Mouse (Mus musculus) CD4-positive helper T cell, adult 2 months (primary cell): Measurements from ENCODE around the gene Mycn.

Source experiments
- DNase-seq: peaks from one replicate; pipeline ENCODE4 v3.0.0-alpha.2; 2012; ENCODE audit warnings: low read depth, missing footprints, low spot score

Gene Mycn

DNA sequence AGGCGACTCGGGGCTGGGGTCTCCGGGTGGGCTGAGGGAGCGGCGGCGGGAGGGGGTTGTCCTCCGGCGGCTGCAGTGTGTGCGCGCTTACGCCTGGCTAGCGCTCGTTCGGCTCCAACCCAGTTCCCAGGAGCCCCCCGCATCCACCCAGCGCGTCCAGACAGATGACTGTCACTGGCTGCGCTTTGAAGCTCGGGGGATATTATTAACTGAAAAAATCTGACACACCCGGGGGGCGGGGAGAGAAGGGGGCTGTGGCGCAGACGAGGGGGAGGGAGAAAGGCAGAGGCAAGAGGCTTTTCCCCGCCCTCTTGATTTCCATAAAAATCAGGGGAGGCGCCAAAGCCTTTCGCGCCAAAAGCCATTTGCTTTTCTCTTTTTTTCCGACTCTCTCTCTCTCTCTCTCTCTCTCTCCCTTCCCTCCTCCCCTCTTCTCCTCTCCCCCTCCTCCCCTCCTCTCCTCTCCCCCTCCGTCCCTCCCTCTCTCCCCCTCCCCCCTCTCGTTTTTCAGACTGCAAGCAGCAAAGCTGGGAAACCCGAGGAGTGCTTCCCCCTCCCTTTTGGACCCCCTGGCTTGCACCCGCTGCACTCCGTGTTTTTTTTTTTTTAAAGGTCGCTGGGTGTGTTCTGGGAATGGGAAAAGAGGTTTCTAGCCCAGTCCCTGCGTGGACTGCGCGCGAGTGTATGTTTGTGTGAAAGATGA, at the start of gene Mycn:
Mycn (minus strand) TSS at position 254 of the 703 bp plus-strand sequence.
- DNase-seq, result peak; percentile 25

DNA sequence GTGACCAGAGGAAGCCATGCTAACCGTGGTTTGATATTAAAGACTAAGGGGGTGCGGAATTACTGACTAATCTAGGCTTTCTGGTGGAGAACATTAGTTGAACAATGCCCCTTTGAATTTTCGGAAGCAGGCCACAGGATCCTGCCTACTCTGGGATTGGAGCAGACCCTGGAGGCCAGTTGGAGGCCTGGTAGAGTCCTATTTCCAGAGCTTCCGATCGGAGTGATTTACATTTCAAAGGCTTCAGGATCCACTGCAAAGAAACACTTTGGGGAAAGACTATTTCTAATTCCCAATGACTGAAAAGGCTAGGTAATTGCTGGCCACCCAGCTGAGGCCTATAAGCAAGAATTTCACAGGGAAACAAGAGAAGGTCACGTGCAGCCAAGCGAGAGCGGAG, 45.7 kb upstream of the Mycn start:
- no peak for DNase-seq

DNA sequence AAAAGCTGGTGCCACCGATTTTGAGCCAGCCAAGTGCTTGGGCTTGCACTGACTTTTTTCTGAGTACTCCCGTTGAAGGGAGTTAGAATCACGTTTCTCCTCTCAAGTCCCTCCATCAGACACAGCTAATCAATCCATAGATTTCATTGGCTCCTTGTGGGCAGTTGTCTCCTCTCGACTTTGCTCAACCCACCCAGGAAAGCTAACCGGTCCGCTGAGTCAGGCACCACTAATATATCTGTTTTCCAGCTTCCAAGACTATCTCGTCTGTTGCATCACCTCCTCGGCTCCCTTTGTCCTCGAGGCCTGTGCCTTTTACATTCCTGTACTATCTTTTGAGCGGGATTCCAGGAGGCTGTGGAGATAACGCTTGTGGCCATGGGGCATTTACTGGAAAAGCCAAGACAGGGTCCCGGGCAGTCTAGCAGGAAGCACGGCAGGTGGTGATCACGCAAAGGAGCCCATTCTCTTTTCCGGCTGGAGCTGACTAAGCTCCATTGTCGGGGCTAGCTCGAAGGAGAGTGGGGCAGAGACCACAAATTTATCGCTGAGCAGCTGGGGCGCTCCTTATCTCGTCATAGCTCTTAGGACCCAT, 45.0 kb upstream of the Mycn start:
- DNase-seq, result no peak

DNA sequence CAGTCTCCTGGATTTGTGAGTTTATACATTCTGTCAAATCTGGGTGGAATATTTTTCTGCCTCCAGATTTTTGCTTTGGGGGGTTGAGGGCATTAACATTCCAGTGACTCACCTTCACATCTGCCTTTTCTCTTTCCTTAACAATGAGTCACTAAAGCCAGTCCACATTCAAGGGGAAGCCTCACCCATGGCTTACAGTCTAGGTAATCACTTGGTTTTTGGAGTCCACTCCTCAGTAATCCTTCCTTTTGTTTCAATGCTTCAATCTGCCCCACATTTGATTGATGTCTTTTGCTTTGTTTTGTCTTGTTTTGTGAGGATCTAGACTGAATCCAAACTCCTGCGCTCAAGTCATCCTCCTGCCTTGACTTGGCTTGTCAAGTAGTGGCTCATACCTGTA, 41.3 kb upstream of the Mycn start:
- no peak for DNase-seq

DNA sequence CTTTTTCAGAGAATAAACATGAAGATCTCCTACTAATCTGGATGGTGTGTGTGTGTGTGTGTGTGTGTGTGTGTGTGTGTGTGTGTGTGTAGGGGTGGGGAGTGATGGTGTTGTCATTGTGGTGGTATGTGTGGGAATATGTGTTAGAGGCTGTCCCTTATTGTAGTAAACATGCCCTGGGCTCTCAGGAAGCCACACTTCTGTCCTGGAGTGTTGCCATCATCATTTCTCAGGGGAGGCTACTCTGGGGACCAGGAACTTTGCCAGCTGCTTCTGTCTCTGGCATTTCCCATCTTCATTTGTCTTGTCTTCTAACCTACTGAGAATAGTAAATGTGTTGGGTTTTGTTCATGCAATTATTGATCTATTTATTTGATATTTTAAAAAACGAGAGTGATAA, 33.7 kb upstream of the Mycn start:
- no peak for DNase-seq

DNA sequence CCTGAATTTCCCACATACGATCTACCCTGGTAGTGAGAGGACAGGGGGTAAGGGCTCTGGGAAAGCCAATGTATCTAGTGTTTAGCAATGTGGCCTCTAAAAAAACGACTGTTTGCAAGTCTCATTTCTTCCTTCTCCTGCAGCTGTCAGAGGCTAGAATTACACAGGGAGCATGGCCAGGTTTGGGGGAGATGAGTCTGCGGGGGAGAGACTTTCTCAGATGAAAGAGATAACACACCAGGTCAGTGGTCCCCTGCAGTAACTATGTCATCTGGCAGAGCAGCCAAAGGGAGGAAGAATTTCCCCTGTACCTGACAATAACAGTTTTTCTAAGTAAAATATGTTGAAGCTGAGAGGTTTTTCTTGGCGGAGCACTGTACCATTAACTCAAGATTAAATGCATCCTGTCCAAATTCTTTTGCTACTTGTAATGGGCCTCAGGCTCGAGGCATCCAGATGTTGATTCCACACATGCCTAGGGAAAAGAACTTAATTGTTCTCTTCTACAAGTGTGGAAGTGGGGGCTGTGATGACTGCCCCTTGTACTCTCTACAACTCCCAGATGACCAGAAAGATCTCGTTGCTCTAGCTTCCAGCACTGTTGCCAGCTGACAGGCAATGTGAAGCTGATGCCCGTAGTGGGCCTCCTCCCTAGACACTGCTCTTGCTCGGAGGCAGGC, 31.2 kb upstream of the Mycn start:
- no peak for DNase-seq

DNA sequence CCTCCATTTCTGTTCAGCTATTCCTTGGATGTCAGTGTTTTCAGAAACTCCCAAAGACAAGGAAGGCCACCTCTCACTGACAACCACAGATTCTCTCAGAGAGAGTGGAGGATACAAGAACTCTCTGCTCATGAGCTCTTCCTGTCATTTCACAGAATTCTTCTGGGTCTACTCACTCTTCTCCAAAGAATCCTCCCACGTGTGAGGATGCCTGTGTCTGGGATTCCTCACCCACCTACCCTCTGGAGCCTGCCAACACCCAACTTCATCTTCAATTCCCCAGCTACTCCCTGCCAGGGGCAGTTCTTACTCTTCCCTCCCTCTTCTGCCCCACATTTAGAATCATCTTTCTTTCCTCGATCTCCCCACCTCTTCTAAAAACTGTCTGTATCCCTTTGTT, 26.2 kb upstream of the Mycn start:
- DNase-seq, result no peak

DNA sequence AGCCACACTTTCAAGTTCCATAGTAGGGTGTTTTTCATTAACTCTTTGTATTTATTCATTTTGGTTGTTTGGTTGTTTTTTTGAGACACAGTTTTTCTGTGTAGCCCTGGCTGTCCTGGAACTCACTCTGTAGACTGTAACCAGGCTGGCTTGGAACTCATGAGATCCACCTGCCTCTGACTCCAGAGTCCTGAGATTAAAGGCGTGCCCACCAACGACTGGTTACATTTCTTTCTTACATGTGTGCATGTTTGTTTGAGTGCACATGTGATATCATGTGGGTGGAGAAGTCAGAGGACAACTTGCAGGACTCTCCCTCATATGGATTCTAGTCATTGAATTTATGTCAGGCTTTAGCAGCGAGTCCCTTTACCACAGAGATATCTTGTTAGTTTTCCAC, 23.1 kb upstream of the Mycn start:
- DNase-seq, result no peak

DNA sequence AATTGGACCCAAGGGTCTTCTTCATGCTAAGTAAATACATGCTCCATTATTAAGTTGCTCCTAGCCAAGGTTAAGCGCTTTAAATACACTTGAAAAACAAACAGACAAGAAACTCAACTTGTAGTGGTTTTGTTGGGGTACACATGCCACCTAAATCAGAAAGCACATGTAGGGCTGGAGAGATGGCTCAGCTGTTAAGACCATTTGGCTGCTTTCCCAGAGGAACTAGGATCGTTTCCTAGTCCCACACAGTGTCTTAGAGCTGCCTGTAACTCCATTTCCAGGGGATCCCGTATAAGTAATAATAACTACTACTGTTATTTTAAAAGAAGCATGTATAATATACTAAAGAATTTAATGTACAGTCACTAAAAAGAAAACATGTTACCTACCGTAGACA, 5.9 kb upstream of the Mycn start:
- no peak for DNase-seq

DNA sequence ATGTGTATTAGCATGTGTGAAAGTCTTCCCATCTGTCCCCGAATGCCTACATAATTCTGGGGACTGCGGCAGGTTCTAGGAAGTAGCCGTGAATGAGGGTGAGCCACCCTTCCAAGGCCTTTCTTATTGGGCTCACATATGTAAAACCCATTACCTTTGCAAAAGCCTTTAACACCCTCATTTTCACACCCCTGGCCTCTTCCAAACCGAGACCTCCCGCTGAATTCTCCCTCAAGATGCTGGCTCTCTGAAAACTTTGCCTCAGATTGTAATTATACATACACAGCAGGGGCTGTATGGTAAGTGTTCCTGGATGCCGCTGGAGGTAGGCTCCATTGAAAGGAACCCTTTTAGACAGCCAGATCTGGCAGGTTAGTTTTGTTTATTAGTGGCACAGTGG, 1.6 kb upstream of the Mycn start:
- no peak for DNase-seq

DNA sequence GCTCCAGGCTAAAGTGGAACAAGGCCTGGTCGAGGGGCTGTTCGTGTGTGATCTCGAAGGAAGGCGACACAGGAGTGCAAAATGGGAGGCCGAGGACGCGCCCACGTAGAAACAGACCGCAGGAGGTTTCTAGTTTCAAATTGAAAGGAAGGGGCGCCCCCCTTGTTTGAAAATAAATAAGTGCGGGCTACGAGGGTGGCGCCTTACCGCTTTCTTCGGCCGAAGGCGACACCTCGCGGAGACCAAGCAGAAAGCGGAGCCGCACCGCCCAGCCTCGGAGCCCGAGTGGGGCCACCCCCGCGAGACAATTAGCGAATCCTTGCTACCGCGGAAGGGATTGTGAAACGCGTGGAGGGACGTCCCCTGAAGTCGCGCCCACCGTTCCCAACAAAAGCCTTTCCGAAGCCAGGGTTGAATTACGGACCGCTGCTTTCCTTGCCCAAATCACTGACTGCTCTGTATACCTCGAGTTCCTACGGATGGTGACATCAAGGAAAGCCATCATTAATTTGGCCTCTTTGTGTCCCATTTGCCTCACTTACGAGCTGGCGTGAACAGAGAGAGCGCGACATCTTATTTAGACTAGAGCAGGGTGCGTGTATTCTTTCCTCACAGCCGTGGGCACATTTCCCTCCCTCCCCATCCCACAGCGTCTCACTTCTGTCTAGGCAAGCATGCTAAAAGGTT, 793 bp upstream of the Mycn start:
- peak; percentile 62 for DNase-seq

DNA sequence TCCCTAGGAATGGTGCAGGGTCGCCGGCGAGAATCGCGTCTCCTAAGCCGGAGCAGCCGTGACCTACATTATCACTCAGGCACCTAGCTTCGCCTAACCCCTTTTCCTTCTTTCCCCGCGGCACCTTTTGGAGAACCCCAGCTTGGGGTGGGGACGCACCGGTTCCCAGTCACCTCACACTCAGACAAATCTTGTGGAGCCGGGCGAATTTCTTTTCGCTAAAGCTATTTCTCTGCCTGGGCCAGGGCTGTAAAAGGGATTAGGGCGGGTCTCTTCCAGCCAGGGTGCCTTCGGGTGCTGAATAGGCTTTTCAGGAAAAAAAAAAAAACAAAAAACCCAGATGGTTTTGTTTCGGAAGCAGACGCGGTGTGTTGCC, 597 bp downstream of the Mycn start:
- no peak for DNase-seq

DNA sequence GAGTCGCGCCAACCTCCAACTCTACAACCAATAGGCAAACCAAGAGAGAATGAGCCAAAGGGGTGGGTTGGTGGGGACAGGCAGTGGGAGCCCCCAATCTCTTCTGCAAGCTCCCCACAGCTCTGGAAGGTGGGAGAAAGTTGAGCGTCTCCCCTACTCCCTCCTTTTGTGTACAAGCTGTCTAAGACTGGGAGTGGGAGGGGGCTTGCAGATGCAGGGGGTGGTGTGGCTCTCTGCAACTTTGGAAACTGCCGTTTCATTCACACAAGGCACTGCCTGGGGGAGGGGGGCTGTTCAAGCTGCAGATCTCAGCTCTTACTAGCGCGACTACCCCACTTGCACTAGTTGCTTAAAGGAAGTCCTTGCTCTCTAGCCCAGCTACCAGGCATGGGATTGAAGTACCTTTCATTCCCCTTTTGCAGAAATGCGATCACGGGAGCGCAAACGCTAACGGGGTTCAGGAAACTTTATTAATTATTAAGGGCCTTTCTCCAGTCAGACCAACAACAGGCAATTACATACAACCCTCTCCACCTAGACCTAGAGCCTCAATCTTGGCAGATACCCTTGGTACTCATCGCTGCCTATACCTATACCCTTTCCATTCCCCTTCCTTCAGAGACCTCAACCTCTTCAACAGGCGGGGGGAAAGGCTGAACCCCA, 1.1 kb downstream of the Mycn start:
- peak; percentile 4 for DNase-seq

DNA sequence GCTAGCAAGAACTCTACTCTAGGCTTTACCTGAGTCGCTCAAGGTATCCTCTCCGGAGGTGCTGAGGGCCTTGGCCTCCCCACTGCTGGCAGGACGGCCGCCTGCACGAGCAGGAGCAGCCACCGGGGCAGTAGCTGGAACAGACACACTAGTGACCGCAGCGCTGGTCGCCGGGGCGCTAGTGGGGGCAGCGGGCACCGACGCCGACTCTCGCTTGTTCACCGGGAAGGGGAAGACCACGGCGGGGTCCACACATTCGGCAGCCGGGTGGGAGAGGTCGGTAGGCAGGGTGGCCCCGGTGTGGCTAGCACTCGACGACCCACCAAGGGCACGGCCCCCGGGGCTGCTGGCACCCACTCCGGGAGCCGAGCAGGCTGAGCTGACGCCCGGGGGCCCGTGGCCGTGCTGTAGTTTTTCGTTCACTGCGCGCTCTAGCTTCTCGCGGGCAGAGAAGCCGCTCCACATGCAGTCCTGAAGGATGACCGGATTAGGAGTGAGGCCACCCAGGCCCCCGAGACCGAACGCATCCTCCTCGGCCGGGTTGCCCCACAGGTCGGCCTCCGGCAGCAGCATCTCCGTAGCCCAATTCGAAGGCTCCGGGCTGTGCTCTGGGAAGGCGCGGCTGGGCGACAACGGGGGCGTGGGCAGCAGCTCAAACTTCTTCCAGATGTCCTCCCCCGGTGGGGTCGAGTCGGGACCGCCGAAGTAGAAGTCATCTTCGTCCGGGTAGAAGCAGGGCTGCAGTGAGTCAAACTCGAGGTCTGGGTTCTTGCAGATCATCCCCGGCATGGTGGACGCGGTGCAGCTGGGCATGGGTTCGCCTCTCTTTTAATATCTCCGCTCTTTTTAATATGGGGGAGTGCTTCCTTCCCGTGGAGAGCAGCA, 1.9 kb downstream of the Mycn start:
- DNase-seq, result peak; percentile 5

DNA sequence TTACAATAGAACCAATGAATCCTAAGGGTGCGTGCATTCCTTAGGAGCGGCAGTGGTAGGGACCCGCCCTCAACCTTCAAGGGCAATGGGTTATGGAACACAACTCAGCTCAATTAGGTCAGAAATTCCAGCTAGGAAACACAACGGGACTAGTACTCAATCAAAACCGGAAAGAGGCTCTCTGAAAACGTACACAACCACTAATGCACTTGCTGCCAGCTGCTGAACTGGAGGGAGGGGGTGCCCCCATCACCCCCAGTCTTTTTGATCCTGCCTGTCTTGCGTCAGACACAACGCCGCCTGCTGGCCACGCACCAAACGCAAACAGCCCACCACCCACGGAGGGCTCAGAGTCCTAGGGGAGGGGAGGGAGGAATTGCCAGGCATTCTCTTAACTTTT, 2.9 kb downstream of the Mycn start:
- peak; percentile 49 for DNase-seq

DNA sequence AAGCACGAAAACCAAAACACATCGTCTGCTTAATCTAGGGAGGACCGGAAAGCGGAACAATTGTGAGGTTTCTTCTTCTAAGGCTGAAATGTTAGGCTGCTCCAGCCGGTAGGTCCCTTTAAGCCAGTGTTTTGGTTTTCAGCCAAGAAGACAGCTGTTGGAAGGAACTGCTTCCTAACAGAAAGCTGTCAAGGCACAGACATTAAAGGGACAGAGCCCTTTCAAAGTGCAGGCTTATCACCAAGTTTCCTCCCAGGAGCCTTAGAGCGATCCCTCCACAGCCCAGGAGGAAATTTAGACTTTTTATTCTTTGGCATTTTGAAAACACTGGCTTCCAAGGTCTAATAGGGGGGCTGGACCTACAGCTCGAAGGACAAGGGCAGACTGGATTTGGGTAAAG, 3.4 kb downstream of the Mycn start:
- peak; percentile 10 for DNase-seq

DNA sequence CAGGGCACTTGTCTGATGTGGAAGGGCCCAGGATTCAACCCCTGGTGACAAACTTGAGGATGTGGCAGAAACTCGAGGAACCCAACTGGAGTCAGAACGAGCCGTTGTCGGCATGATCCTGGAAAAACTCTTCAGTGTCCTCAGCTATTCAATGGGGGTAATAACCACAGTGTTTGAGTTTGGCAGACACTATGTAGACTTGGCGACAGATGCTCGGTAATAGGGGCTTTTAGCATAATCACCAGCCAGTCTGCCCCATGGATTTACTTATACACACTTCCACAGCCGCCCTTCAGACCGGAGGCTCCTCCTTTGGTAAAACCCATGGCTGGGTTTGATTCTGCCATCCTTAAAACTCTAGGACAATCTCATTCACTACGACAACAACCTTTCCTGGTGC, 4.0 kb downstream of the Mycn start:
- DNase-seq, result no peak

DNA sequence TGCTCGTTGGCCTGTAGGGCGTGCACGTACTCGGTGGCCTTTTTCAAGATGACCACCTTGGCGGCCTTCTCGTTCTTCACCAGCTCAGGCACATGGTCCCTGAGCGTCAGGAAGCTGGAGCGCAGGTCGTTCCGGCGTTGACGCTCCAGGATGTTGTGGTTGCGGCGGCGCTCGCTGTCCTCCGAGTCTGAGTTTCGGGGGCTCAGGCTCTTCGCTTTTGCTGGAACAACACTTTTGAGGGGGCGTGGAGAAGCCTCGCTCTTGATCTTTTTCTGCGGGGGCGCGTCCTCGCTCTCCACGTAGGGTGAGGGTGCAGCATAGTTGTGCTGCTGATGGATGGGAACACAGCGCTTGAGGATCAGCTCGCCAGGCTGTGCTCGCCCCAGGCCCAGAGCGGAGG, 4.6 kb downstream of the Mycn start:
- peak; percentile 13 for DNase-seq

DNA sequence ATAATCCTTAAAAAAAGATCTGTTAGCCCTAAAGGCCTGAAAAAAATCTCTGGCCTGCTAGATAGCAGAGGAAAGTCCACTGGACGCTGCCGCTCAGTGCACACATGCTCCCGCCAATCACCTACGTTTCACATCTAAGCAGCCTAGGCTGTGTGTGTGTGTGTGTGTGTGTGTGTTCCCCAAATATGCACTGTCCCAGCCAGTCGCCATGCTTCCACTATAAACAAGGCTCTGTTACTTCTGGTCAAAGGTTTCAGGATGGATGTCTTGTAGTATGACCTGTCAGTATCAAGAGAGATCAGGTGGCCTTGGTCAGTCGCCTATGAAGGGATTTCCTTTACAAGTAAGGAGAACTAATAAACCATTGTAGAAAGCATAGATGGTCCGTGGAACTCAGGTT, 9.5 kb downstream of the Mycn start:
- no peak for DNase-seq

DNA sequence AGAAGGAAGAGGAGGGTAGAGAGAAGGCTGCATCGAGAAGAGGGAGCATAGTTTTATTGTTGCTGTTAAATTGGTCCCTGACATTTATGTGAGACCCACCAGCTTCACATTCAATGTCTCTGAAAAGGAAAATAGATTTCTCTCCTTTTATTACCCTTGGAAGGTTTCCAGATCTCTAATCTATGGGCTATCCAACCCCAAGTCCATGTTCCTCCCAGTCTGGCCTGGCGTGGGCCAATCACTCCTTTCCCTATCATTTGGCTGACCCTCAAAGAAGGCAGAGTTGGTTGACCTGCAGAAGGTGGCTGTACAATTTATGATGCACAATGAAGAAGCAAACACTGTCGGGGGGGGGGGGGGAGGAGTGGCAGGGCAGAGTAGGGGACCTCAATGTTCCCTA, 13.5 kb downstream of the Mycn start:
- DNase-seq, result no peak

DNA sequence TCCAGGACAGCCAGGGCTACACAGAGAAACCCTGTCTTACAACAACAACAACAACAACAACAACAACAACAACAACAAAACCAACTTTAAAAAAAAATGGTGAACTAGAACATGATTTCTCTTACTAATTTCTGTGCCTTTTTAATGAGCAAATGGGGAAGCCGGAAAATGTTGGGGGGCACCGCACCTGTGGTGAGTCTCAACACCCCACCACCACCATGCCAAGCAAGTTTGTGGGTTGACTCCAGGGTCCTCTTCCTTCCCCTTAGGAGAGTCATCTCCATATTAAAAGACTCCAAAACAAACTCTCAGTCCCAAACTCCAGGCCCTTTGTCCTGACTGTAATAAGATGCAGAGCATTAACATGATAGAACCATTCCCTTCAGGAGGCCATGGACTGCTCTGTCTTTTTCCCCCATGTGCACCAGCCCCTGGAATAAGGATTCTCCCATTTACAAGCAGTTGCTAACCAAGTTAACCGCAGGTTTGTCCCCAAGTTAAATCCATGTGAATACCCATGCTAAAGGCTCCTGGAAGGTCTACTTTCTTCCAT, 14.7 kb downstream of the Mycn start:
- DNase-seq, result no peak
